Mouse (Mus musculus) spleen, postnatal 0 days (tissue): Measurements from ENCODE around the gene Cyp4a30b. TPM values are rescaled to one million over a fixed set of nuclear protein-coding genes. Genes with fewer than 3 reads are reported as not detected.

Source experiments
- polyA plus RNA-seq: library from polyadenylated mRNA; unstranded; fragments of >200 nt; fragmentation: Nextera tagmentation; extraction: Ambion mirVana; gene quantifications from 2 replicates; pipeline ENCODE4 v1.2.1, GENCODE M21; 2015

Cyp4a30b gene
- not detected in 2 replicates for polyA plus RNA-seq

DNA sequence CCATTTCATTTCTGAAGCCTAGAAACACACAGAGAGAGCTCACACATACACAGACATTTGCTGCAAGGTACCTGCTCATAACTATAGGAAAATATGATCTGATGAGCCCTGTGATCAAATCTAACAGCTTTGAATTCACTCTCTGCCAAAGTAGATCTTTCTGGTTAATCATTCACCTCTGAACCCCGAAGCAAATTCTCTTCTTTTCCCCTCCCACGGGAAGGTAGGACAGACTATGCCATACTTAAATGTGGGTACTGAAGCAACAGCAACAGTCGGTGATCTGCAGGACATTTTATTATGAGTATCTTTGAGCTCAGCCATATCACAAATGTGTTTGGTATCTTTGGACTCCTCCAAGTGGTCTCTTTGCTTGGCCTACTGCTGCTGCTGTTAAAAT lies at the start of gene Cyp4a30b:
TSS of gene Cyp4a30b (plus strand) at position 301 of the 400 bp plus-strand sequence.

GRCm38 (mm10) chr4:115411324-115411723 lies 41.1 kb upstream of the Cyp4a30b start, which contains the start of gene Cyp4a12b:
Gene Cyp4a12b (plus strand): TSS chr4:115411624.

GRCm38 (mm10) chr4:115496001-115496400 lies 43.6 kb downstream of the Cyp4a30b start, which contains the start of gene Cyp4a14:
Gene Cyp4a14 (minus strand): TSS chr4:115496142.

GRCm38 (mm10) chr4:115518000-115518399 lies 65.6 kb downstream of the Cyp4a30b start, which contains the start of gene Cyp4a10:
Gene Cyp4a10 (plus strand): TSS chr4:115518264.

Other genes with a start within 250 kb of the Cyp4a30b start
- not detected in 2 replicates for gene Cyp4a29, start 210.5 kb upstream of the Cyp4a30b start, polyA plus RNA-seq
- not detected in 2 replicates for gene Cyp4a12a, start 153.6 kb upstream of the Cyp4a30b start, polyA plus RNA-seq
- gene Cyp4a12b, start 41.0 kb upstream of the Cyp4a30b start, polyA plus RNA-seq = not detected in 2 replicates
- gene Cyp4a14, start 43.5 kb downstream of the Cyp4a30b start, polyA plus RNA-seq = 0.24 and 0.32 TPM in 2 replicates
- 0.16 and 0.17 TPM in 2 replicates for gene Cyp4a10, start 65.7 kb downstream of the Cyp4a30b start, polyA plus RNA-seq
- gene Cyp4a31, start 111.0 kb downstream of the Cyp4a30b start, polyA plus RNA-seq = 0.25 and 0.32 TPM in 2 replicates
- gene Cyp4a32, start 148.4 kb downstream of the Cyp4a30b start, polyA plus RNA-seq = not detected in 2 replicates
- 0.42 and 0.46 TPM in 2 replicates for gene Cyp4b1, start 195.1 kb downstream of the Cyp4a30b start, polyA plus RNA-seq